Mouse (Mus musculus) lung, adult 2 months (tissue): ENCODE data around the gene Spaca3.

Source experiments
- CTCF ChIP-seq: fragments of 200-500 bp; IDR thresholded peaks from 2 replicates; pipeline ENCODE4 v1.5.1; 2011; ENCODE audit warnings: mild to moderate bottlenecking, low read length, control low read depth; ENCODE audit not compliant: insufficient read depth
- POLR2A ChIP-seq: fragments of 200-500 bp; IDR thresholded peaks from 2 replicates; pipeline ENCODE4 v1.6.1; 2011; ENCODE audit warnings: low read depth, mild to moderate bottlenecking, control low read depth, low read length, borderline replicate concordance; ENCODE audit errors: extremely low read depth

DNA sequence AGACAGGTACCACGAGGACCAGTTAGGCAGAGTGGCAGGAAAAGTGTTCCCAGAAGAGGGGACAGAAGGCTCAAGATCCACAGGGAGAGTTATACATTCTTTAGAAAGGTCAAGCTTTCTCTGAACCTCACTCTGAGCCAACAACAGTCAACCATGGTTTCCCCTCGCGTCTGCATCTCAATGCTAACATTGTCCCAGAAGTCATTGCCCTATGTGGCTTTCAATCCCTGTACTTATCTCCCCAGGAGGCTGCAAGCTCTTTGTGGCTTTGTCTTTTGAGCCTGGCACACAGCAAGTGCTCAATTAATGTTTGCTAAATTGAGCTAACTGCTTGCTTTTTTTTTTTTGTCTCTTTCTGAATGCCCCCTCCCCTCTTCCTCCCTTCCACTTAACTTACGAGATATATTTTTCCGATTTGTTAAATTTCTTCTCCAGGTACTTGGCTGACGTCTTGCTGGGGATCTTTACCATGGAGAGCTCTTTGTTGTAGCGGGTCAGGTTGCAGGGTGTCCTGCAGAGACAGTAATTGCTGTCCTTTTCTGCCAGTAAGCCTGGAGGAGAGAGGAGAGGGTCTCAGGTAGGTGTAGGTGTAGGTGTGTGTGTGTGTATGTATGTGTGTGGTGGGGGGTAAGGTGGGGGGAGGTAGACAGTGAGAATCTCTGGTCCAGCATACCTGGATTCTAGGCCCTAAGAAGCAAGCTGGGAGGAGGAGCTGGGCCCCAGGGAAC is 31.3 kb downstream of the Spaca3 start:
- TF ChIP-seq CTCF (no peak), POLR2A (no peak)
